Mouse (Mus musculus) stomach, postnatal 0 days (tissue): ENCODE results near the gene Rab12. TPM values are rescaled to one million over a fixed set of nuclear protein-coding genes. Genes with fewer than 3 reads are reported as not detected.

Source experiments
- ATAC-seq: fragments of 200-750 bp; cut with Nextera tagmentation; 2 replicates; pipeline ENCODE4 v1.8.0; 2017; ENCODE audit not compliant: low FRiP score, low TSS enrichment
- DNase-seq: peaks from one replicate; pipeline ENCODE4 v3.0.0-alpha.2; 2016; ENCODE audit warnings: low spot score
- H3K27ac ChIP-seq: fragments of 300-500 bp; sonication (generic); replicated peaks from 2 replicates; pipeline ENCODE4 v1.5.1; 2014; ENCODE audit warnings: mild to moderate bottlenecking, control low read depth
- H3K27me3 ChIP-seq: fragments of 300-500 bp; sonication (generic); 2 replicates; pipeline ENCODE4 v1.6.1; 2014; ENCODE audit warnings: low read length; ENCODE audit not compliant: control insufficient read depth, insufficient read depth
- H3K36me3 ChIP-seq: fragments of 300-500 bp; sonication (generic); 2 replicates; pipeline ENCODE4 v1.6.1; 2014; ENCODE audit warnings: low read length, mixed read lengths; ENCODE audit not compliant: control insufficient read depth, insufficient read depth
- H3K4me1 ChIP-seq: fragments of 300-500 bp; sonication (generic); replicated peaks from 2 replicates; pipeline ENCODE4 v1.6.1; 2014; ENCODE audit warnings: antibody characterized with exemption; ENCODE audit not compliant: control insufficient read depth, insufficient read depth
- H3K4me2 ChIP-seq: fragments of 300-500 bp; sonication (generic); replicated peaks from 2 replicates; pipeline ENCODE4 v1.6.1; 2014; ENCODE audit warnings: low read depth, mild to moderate bottlenecking, control low read depth, moderate library complexity
- H3K4me3 ChIP-seq: fragments of 300-500 bp; sonication (generic); 2 replicates; pipeline ENCODE4 v1.5.1; 2014; ENCODE audit warnings: low read depth, low read length, control low read depth
- H3K9ac ChIP-seq: fragments of 300-500 bp; sonication (generic); 2 replicates; pipeline ENCODE4 v1.6.1; 2014; ENCODE audit warnings: mild to moderate bottlenecking, low read length, control low read depth, mixed read lengths
- H3K9me3 ChIP-seq: fragments of 300-500 bp; sonication (generic); 2 replicates; pipeline ENCODE4 v1.6.1; 2016; ENCODE audit warnings: low read length; ENCODE audit not compliant: control insufficient read depth
- CTCF ChIP-seq: IDR thresholded peaks from 2 replicates; pipeline ENCODE4 v1.5.1; 2016; ENCODE audit warnings: antibody characterized with exemption, low read depth, mild to moderate bottlenecking, moderate library complexity
- EP300 ChIP-seq: optimal IDR thresholded peaks from 2 replicates; pipeline ENCODE3; 2016; ENCODE audit warnings: antibody characterized with exemption
- WGBS: fragments of 180-500 bp; shearing (Covaris S2); extraction: QIAGEN DNeasy Blood & Tissue Kit; methylation state at CpG from one replicate; pipeline ENCODE4 v1.1.7; 2014; 5-methylcytosine and 5-hydroxymethylcytosine counted together
- polyA plus RNA-seq: library from polyadenylated mRNA; unstranded; fragments of >200 nt; fragmentation: Nextera tagmentation; extraction: Ambion mirVana; gene quantifications from 2 replicates; pipeline ENCODE4 v1.2.1, GENCODE M21; 2015

Rab12 gene
- polyA plus RNA-seq, 1 experiment from 2014 or later, result 24.5 TPM

DNA sequence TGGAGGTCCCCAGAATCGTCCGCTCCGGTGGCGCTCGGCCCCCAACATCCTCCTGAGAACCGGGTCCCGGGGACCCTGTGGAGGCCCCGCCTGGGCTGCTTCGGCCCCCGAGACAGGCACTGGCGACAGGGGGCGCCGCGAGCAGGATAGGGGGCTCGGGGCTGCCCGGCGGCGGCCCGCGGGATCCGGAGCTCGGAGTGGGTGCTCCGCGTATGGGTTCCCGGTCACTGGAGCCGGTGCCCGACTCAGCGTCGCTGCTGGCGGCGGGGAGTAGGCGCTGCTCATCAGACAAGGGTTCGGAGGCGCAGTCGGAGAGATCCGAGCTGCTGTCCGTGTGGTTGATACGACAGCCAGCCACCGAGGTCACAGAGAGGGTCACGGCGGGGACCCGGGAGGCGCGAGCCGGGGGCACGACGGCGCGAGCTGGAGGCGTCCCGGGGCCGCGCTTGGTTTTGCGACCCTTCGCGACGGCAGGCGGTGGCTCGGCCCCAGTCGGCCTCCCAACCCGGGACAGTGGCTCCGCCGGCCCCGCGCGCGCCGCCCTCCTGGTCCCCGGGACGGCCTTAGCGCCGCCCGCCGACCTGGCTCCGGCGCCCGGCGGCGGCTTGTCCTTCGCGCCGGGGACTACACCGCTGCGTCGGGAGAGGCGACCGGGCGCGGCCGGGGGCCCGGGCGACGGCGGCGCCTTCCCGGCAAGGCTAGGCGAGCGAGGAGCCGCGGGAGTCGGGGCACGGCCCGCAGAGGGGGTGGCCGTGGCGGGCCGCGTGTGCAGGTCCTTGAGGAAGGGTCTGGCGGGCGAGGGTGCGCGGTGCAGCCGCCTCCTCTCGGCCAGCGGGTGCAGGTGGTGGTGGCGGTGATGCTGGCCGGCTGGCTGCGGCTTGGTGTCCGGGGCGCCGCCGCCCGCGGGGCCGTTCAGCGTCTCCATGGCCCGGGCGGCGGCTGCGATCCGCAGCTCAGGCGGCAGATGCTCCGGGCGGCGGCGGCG is 70.8 kb downstream of the Rab12 start:
- DNase-seq, result peak; percentile 36
- under 1% methylated on average over 87 of the region's 136 CpGs for WGBS

DNA sequence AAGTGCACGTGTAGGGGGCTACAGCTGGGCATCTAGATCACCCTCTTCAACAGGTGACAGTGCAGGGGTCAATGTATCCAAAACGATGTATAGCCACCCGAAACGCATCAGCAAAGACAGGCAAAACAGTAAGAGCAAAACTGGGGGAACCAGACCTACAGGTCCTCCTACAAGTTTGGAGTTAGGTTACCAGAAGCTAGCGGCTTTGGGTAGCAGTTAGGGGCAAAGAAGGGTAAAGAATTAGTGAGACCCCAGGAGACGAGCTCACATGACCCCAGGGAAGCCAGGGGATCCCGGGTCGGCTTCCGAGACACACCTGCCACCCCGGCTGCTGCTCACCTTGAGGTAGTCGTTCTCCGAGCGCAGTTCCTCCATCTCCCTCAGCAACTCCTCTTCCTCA is 71.6 kb downstream of the Rab12 start:
- DNase-seq (no peak), ATAC-seq (no peak)
- no peak for TF ChIP-seq CTCF
- TF ChIP-seq EP300, result no peak
- Histone ChIP-seq H3K9me3 (no peaks in the 10 kb centered on the region), H3K36me3 (no peaks in the 10 kb centered on the region), H3K4me1 (no peaks in the 10 kb centered on the region; the same call in 1 of the 2 replicates), H3K4me3 (peak overlapping the region; percentile 77), H3K27me3 (no peaks in the 10 kb centered on the region), H3K4me2 (peak overlapping the region; percentile 95), H3K9ac (peak overlapping the region; percentile 73), H3K27ac (no peak overlapping the region)
- WGBS, result 3% methylated on average over 13 of the region's 13 CpGs

More for the DNA sequence above, 70.8 kb downstream of the Rab12 start:
- TF ChIP-seq EP300, result no peak
- peak; percentile 57 for TF ChIP-seq CTCF
- Histone ChIP-seq H3K4me1 (no peaks in the 10 kb centered on the region; the same call in 1 of the 2 replicates), H3K27me3 (no peaks in the 10 kb centered on the region), H3K36me3 (no peaks in the 10 kb centered on the region), H3K9me3 (no peaks in the 10 kb centered on the region), H3K4me2 (peak overlapping the region; percentile 95), H3K9ac (peak overlapping the region; percentile 73), H3K27ac (peak overlapping the region; percentile 78), H3K4me3 (peak overlapping the region; percentile 77)
- ATAC-seq, result peak; percentile 36

DNA sequence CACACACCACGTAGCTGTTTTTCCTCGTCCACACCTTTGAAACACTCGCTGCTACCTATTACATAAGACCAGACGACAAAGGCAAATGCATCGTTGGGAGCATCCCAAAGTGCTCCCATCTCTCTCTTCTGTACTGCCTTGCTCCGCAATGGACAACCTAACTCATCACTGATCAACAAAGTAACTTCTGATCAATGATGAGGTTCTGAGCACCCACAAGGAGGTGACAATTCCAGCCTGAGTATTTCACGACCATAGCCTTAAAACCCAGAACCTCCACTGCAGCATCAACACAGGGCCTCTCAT is 72.6 kb downstream of the Rab12 start:
- 64% methylated on average over 7 of the region's 7 CpGs for WGBS
- H3K4me3 ChIP-seq, result peak overlapping the region; percentile 77
- ATAC-seq, result no peak
- H3K9ac ChIP-seq, result no peak overlapping the region
- no peaks in the 10 kb centered on the region for H3K27me3 ChIP-seq
- H3K4me2 ChIP-seq, result peak overlapping the region; percentile 95
- H3K36me3 ChIP-seq, result no peaks in the 10 kb centered on the region
- H3K4me1 ChIP-seq, result no peaks in the 10 kb centered on the region; the same call in 1 of the 2 replicates
- no peak for TF ChIP-seq EP300
- no peak for TF ChIP-seq CTCF
- H3K9me3 ChIP-seq, result no peaks in the 10 kb centered on the region
- DNase-seq, result no peak
- no peak overlapping the region for H3K27ac ChIP-seq

DNA sequence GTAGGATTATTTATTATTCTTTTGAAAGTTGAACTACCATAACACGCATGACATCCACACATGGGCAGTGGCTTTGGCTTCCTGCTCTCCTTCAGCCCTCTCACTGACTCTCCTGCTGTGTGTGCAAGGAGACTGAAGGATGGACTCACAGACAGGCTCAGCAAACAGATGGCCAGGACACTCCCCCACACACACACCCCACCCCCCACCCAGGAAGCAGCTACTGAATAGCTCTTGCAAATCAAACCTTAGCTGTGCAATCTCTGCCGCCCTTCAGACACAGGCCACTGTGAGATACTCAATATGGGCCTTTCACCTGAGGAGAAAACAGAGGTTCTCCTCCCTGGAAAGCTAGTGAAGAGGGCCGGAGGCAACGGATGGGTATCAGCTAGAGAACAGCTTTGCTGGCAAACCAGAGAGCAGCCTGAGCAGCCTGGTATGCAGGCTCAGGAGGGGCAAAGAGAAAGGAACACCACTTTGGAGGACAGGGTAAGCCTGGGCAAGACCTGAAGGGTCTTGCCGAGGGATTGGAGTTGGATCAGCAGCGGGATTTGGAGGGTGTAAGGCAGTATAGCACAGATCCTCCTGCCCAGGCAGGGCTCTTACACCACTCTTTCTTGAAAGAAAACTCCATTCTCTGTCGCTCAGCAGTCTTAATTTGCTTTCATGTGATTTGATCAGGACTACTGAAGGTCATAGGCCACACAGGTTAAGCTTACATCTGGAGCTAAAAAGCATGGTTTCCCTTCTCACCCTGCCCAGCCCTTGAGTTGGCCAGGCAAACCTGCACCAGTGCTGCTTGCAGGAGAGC is 73.1 kb downstream of the Rab12 start:
- Histone ChIP-seq H3K9ac (no peak overlapping the region), H3K27me3 (no peaks in the 10 kb centered on the region), H3K9me3 (no peaks in the 10 kb centered on the region), H3K36me3 (no peaks in the 10 kb centered on the region), H3K4me1 (no peaks in the 10 kb centered on the region; the same call in 1 of the 2 replicates), H3K27ac (no peak overlapping the region), H3K4me3 (peak overlapping the region; percentile 77), H3K4me2 (peak overlapping the region; percentile 95)
- TF ChIP-seq EP300 (no peak), CTCF (no peak)
- ATAC-seq, result no peak
- 58% methylated on average over 7 of the region's 7 CpGs for WGBS
- DNase-seq, result no peak

Other genes starting within 250 kb of the Rab12 start
- gene Mtcl1, start 70.0 kb downstream of the Rab12 start, polyA plus RNA-seq, result 1.8 and 2.2 TPM in 2 replicates
- gene Themis3, start 74.9 kb upstream of the Rab12 start, polyA plus RNA-seq, result 0.12 and 0.17 TPM in 2 replicates